Comparison of ENCODE assay signal across 17 mouse cellular contexts in genomic region chr6:53628714-53629113, GRCm38 (mm10).
"Had no signal": no experiment of that assay in that cellular context is flagged by ENCODE, and none has a peak within 500 bp of the region (broad histone marks: within the 10 kb centered on the region; RNA-seq: fewer than 3 reads in every experiment).

No protein-coding gene starts in this region.

- H3K4me3 ChIP-seq: lung, embryonic 15.5 days; megakaryocyte, embryonic 14.5 days; midbrain, embryonic 13.5 days; midbrain, embryonic 15.5 days; neural tube, embryonic 12.5 days; stomach, embryonic 15.5 days had no signal

- DNase-seq: lung, adult 2 months; lung, postnatal 14 days; lung, postnatal 36 days; right cerebral cortex, postnatal 14 days; thymus, adult 2 months; thymus, postnatal 25 days; thymus, postnatal 4 days had no signal

- H3K4me1 ChIP-seq: lung, embryonic 15.5 days; megakaryocyte, embryonic 14.5 days; midbrain, embryonic 15.5 days; neural tube, embryonic 12.5 days; stomach, embryonic 15.5 days had no signal

- H3K27ac ChIP-seq: lung, embryonic 15.5 days; macrophage; midbrain, embryonic 13.5 days; midbrain, embryonic 15.5 days; neural tube, embryonic 12.5 days; stomach, embryonic 15.5 days; stomach, postnatal 0 days had no signal

- H3K9ac ChIP-seq: lung, embryonic 15.5 days; midbrain, embryonic 13.5 days; midbrain, embryonic 15.5 days; neural tube, embryonic 12.5 days; stomach, embryonic 15.5 days had no signal

- H3K36me3 ChIP-seq: lung, embryonic 15.5 days; midbrain, embryonic 13.5 days; midbrain, embryonic 15.5 days; neural tube, embryonic 12.5 days; stomach, embryonic 15.5 days had no signal

- H3K27me3 ChIP-seq: lung, embryonic 15.5 days; midbrain, embryonic 15.5 days; neural tube, embryonic 12.5 days; stomach, embryonic 15.5 days had no signal

- H3K4me2 ChIP-seq: lung, embryonic 15.5 days; midbrain, embryonic 11.5 days; midbrain, embryonic 13.5 days; midbrain, embryonic 15.5 days; neural tube, embryonic 12.5 days; stomach, embryonic 15.5 days had no signal

- H3K9me3 ChIP-seq: lung, embryonic 15.5 days; megakaryocyte, embryonic 14.5 days; midbrain, embryonic 13.5 days; midbrain, embryonic 15.5 days; neural tube, embryonic 12.5 days; stomach, embryonic 15.5 days had no signal

- ATAC-seq: lung, postnatal 0 days; midbrain, embryonic 13.5 days; midbrain, embryonic 15.5 days had no signal
